Mouse (Mus musculus): ENCODE measurements around the gene Tulp4.
A peak's percentile ranks its signal among the peaks of the same experiment; 100 is the strongest.

Gene Tulp4

GRCm38 (mm10) chr17:6106361-6107014, at the start of gene Tulp4:
Gene Tulp4 (plus strand): TSS chr17:6106437.
- DNase-seq: peak; percentile 79

- no peak for DNase-seq
Measured at GRCm38 (mm10) chr17:6062793-6063192, 43.4 kb upstream of the Tulp4 start.

GRCm38 (mm10) chr17:6063532-6063931, 42.7 kb upstream of the Tulp4 start:
- no peak for DNase-seq

GRCm38 (mm10) chr17:6066021-6066420, 40.2 kb upstream of the Tulp4 start:
- DNase-seq: no peak

- no peak for DNase-seq
Measured at GRCm38 (mm10) chr17:6067613-6068012, 38.6 kb upstream of the Tulp4 start.

- DNase-seq: no peak
Measured at GRCm38 (mm10) chr17:6069866-6070265, 36.4 kb upstream of the Tulp4 start.

- DNase-seq: no peak
Measured at GRCm38 (mm10) chr17:6073405-6073804, 32.8 kb upstream of the Tulp4 start.

- peak; percentile 98 for DNase-seq
Measured at GRCm38 (mm10) chr17:6079287-6080122, 26.7 kb upstream of the Tulp4 start, which contains the start of the genes Serac1 and Gtf2h5. Gene Serac1 (minus strand): TSS chr17:6079741. Gene Gtf2h5 (plus strand): TSS chr17:6079786.

- no peak for DNase-seq
Measured at GRCm38 (mm10) chr17:6083323-6083890, 22.8 kb upstream of the Tulp4 start.

GRCm38 (mm10) chr17:6091604-6092003, 14.6 kb upstream of the Tulp4 start:
- no peak for DNase-seq

- no peak for DNase-seq
Measured at GRCm38 (mm10) chr17:6095579-6095978, 10.7 kb upstream of the Tulp4 start.

GRCm38 (mm10) chr17:6097884-6098283, 8.4 kb upstream of the Tulp4 start:
- peak; percentile 64 for DNase-seq

GRCm38 (mm10) chr17:6102287-6102686, 4.0 kb upstream of the Tulp4 start:
- DNase-seq: no peak

GRCm38 (mm10) chr17:6103566-6103965, 2.7 kb upstream of the Tulp4 start:
- no peak for DNase-seq

- DNase-seq: peak; percentile 53
Measured at GRCm38 (mm10) chr17:6107015-6107601, 871 bp downstream of the Tulp4 start.

- no peak for DNase-seq
Measured at GRCm38 (mm10) chr17:6108175-6108574, 1.9 kb downstream of the Tulp4 start.

GRCm38 (mm10) chr17:6110956-6111355, 4.7 kb downstream of the Tulp4 start:
- DNase-seq: no peak

GRCm38 (mm10) chr17:6113653-6114052, 7.4 kb downstream of the Tulp4 start:
- no peak for DNase-seq

GRCm38 (mm10) chr17:6115085-6115484, 8.8 kb downstream of the Tulp4 start:
- DNase-seq: no peak

GRCm38 (mm10) chr17:6117148-6117725, 11.0 kb downstream of the Tulp4 start:
- no peak for DNase-seq

- DNase-seq: no peak
Measured at GRCm38 (mm10) chr17:6117917-6118316, 11.7 kb downstream of the Tulp4 start.

- DNase-seq: no peak
Measured at GRCm38 (mm10) chr17:6118861-6119260, 12.6 kb downstream of the Tulp4 start.

- no peak for DNase-seq
Measured at GRCm38 (mm10) chr17:6123776-6124175, 17.5 kb downstream of the Tulp4 start.

All from right cerebral cortex, postnatal 4 days (tissue).